Mouse (Mus musculus) T-helper 1 cell (primary cell): Measurements from ENCODE around the gene Thbs1.
"Not testable (repeated sequence)": the region's sequence is repeated elsewhere in the genome, so short reads cannot be mapped to it uniquely, and the experiment has no call there.

ENCODE experiments used
- in situ Hi-C: fragments of 300-600 bp; cut with MboI, MseI; formaldehyde crosslinking; loops from one replicate; pipeline ENCODE4 v1.15.1; 2025; ENCODE audit warnings: high pct_unique_total_duplicates

Thbs1 gene

GRCm38 (mm10) chr2:118147749-118148148 is 36.1 kb downstream of the Thbs1 start:
- in situ Hi-C loops: not testable (repeated sequence)

GRCm38 (mm10) chr2:118148321-118149142 is 36.9 kb downstream of the Thbs1 start:
- in situ Hi-C loops: no loop called here

GRCm38 (mm10) chr2:118149855-118150563 is 38.3 kb downstream of the Thbs1 start:
- in situ Hi-C loops: no loop called here

- in situ Hi-C loops: no loop called here
Observed at GRCm38 (mm10) chr2:118158095-118158494, 46.4 kb downstream of the Thbs1 start.

- in situ Hi-C loops: no loop called here
Observed at GRCm38 (mm10) chr2:118159126-118159525, 47.5 kb downstream of the Thbs1 start.

- in situ Hi-C loops: no loop called here
Observed at GRCm38 (mm10) chr2:118160547-118160946, 48.9 kb downstream of the Thbs1 start.

GRCm38 (mm10) chr2:118160991-118161390 is 49.3 kb downstream of the Thbs1 start:
- in situ Hi-C loops: no loop called here

- in situ Hi-C loops: no loop called here
Observed at GRCm38 (mm10) chr2:118162486-118162885, 50.8 kb downstream of the Thbs1 start.

GRCm38 (mm10) chr2:118164137-118164536 is 52.5 kb downstream of the Thbs1 start:
- in situ Hi-C loops: no loop called here

- in situ Hi-C loops: no loop called here
Observed at GRCm38 (mm10) chr2:118165691-118166090, 54.0 kb downstream of the Thbs1 start.

- in situ Hi-C loops: no loop called here
Observed at GRCm38 (mm10) chr2:118167731-118168130, 56.1 kb downstream of the Thbs1 start.

GRCm38 (mm10) chr2:118168225-118168624 is 56.5 kb downstream of the Thbs1 start:
- in situ Hi-C loops: no loop called here

GRCm38 (mm10) chr2:118174558-118175383 is 63.1 kb downstream of the Thbs1 start:
- in situ Hi-C loops: no loop called here
